Mouse (Mus musculus): ENCODE data around the gene Aes. TPM values are rescaled to one million over a fixed set of nuclear protein-coding genes. Genes with fewer than 3 reads are reported as not detected.
A peak's percentile ranks its signal among the peaks of the same experiment; 100 is the strongest.

Gene Aes
- total RNA-seq, 1 experiment from 2014 or later = 204 TPM

DNA sequence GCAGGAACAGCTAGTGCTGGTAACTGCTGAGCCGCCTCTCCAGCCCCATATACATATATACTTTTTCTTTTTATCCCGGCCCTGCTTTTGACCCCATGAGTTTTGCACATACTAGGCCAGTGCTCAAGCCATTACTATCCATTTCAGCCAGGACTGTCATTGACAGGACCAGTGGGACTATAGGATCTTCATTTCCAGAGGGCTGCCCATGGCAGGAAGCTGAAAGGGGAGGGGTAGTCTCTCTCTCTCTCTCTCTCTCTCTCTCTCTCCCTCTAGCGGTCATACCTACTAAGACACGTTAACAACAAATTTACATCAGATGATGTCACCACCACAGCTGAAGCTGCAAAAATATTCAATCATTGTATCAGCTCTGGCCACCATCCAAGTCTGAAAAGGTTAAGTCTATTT is 43.5 kb downstream of the Aes start:
- ATAC-seq (replicated peaks in 1 of 2; ENCODE audit: insufficient read depth in 1 of 2, low FRiP score in 2 of 2, low TSS enrichment in 1 of 2, low read depth in 1 of 2, poor library complexity in 2 of 2, severe bottlenecking in 2 of 2) = peak; percentile 16 to 23; a peak in 1 of 4 replicates

DNA sequence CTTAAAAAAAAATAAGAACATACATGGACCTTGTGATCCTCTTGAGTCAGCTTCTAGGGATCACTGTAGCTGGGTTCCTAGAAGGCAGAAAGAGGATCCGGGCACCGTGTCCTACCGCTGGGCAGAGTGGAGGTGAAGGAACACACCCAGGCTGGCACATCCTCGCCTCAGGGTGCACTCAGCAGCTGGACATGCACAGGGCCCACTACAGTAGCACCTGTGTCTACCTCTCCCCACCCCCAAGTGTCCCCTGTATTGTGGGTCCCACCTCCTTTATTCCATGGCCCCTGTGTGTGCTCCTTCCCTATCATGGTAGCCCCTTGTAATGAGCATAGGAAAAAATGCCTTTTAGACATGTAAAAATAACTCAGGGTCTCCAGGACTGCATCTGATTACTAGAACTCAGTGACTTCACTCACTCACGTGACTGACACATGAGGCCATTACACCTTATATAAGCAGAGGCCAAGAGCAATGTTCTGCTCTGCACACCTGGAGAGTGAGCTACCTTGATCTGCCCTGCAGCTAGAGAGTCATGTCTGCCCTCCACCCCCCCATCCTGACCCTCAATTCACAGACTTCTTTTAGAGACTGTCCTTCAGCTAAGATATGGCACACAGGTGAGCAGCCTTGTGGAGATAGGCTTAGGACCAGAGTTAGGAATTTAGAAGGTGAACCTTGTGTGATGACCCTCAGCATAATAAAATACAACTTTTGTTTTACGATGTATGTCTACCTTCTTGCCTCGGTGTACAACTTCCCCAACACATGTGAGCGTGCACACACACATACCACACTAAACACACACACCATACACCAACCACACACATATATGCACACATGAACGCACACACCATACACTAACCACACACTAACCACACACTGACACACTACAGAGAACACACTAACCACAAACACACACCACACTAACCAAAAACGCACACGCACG is 45.0 kb downstream of the Aes start:
- no peak for ATAC-seq (replicated peaks in 1 of 2; ENCODE audit: insufficient read depth in 1 of 2, low FRiP score in 2 of 2, low TSS enrichment in 1 of 2, low read depth in 1 of 2, poor library complexity in 2 of 2, severe bottlenecking in 2 of 2)

GRCm38 (mm10) chr10:81604968-81605665 is 45.8 kb downstream of the Aes start:
- ATAC-seq (replicated peaks in 1 of 2; ENCODE audit: insufficient read depth in 1 of 2, low FRiP score in 2 of 2, low TSS enrichment in 1 of 2, low read depth in 1 of 2, poor library complexity in 2 of 2, severe bottlenecking in 2 of 2) = peak; percentile 35 to 40

DNA sequence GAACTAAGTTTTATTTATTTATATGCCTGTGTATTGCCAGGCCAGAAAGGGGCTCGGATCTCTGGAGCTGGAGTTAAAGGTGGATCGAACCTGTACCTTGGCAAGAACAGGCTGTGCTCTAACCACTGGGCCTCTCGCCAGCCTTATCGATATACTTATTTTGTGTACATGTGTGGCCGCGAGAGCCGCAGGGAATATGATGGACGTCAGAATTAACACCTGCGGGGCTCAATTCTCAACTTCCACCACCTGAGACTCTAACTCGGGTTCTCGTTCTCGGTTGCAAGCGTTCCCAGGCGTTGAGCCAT is 46.3 kb downstream of the Aes start:
- ATAC-seq (replicated peaks in 1 of 2; ENCODE audit: insufficient read depth in 1 of 2, low FRiP score in 2 of 2, low TSS enrichment in 1 of 2, low read depth in 1 of 2, poor library complexity in 2 of 2, severe bottlenecking in 2 of 2) = no peak

GRCm38 (mm10) chr10:81605974-81606751 is 46.9 kb downstream of the Aes start, which contains the start of gene BC025920:
BC025920 (plus strand) TSS chr10:81606270.
- ATAC-seq (replicated peaks in 1 of 2; ENCODE audit: insufficient read depth in 1 of 2, low FRiP score in 2 of 2, low TSS enrichment in 1 of 2, low read depth in 1 of 2, poor library complexity in 2 of 2, severe bottlenecking in 2 of 2) = peak; percentile 86 to 93

- ATAC-seq (replicated peaks in 1 of 2; ENCODE audit: insufficient read depth in 1 of 2, low FRiP score in 2 of 2, low TSS enrichment in 1 of 2, low read depth in 1 of 2, poor library complexity in 2 of 2, severe bottlenecking in 2 of 2) = no peak
Observed at GRCm38 (mm10) chr10:81608308-81608707, 49.0 kb downstream of the Aes start.

GRCm38 (mm10) chr10:81612779-81613178 is 53.5 kb downstream of the Aes start:
- no peak for ATAC-seq (replicated peaks in 1 of 2; ENCODE audit: insufficient read depth in 1 of 2, low FRiP score in 2 of 2, low TSS enrichment in 1 of 2, low read depth in 1 of 2, poor library complexity in 2 of 2, severe bottlenecking in 2 of 2)

DNA sequence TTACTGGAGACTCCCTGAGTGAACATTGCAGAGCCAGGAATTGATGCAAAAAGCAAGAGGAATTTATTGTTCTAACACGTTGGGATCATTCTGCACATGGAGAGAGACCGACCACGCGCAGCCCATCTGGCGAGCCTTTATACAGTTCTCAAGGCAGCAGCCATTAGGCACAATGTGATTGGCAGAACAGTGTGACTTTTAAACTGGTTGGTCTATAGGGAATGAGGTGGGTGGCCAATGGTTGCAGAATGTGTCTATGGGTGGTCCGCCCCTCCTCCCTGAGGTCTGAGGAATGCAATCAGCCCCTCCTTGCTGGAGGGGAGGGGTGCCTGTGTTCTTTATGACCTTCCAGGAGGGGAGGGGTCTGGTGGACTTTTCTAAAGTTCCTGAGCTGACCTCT is 56.2 kb downstream of the Aes start:
- no peak for ATAC-seq (replicated peaks in 1 of 2; ENCODE audit: insufficient read depth in 1 of 2, low FRiP score in 2 of 2, low TSS enrichment in 1 of 2, low read depth in 1 of 2, poor library complexity in 2 of 2, severe bottlenecking in 2 of 2)

Other genes starting within 250 kb of the Aes start
- 25.7 and 33.1 TPM in 2 replicates for gene Cactin, start 238.4 kb upstream of the Aes start, total RNA-seq (2017)
- gene Tbxa2r, start 230.8 kb upstream of the Aes start, total RNA-seq (2017) = 3.0 and 4.6 TPM in 2 replicates
- 0.10 and 0.56 TPM in 2 replicates for gene Gipc3, start 216.2 kb upstream of the Aes start, total RNA-seq (2017)
- gene Hmg20b, start 209.0 kb upstream of the Aes start, total RNA-seq (2017) = 25.6 and 37.4 TPM in 2 replicates
- 10.4 and 16.9 TPM in 2 replicates for gene Mfsd12, start 202.0 kb upstream of the Aes start, total RNA-seq (2017)
- gene 4930404N11Rik, start 193.7 kb upstream of the Aes start, total RNA-seq (2017) = 1.1 and 3.3 TPM in 2 replicates
- gene Fzr1, start 181.0 kb upstream of the Aes start, total RNA-seq (2017) = 11.6 and 17.2 TPM in 2 replicates
- gene Dohh, start 175.1 kb upstream of the Aes start, total RNA-seq (2017) = 13.2 and 15.3 TPM in 2 replicates
- gene Gm48551, start 175.0 kb upstream of the Aes start, total RNA-seq (2017) = 6.9 TPM in 1 of 2 replicates, not detected in the other
- not detected in 2 replicates for gene Gm48552, start 170.5 kb upstream of the Aes start, total RNA-seq (2017)
- 17.4 and 20.4 TPM in 2 replicates for gene Smim24, start 166.4 kb upstream of the Aes start, total RNA-seq (2017)
- gene Nfic, start 103.9 kb upstream of the Aes start, total RNA-seq (2017) = 10.8 and 12.1 TPM in 2 replicates
- gene Celf5, start 76.8 kb upstream of the Aes start, total RNA-seq (2017) = 0.60 TPM in 1 of 2 replicates, not detected in the other
- gene Ncln, start 63.1 kb upstream of the Aes start, total RNA-seq (2017) = 39.1 and 41.4 TPM in 2 replicates
- 14.0 and 21.4 TPM in 2 replicates for gene S1pr4, start 59.4 kb upstream of the Aes start, total RNA-seq (2017)
- 25.3 and 40.2 TPM in 2 replicates for gene Gna15, start 35.3 kb upstream of the Aes start, total RNA-seq (2017)
- 5.6 and 5.8 TPM in 2 replicates for gene Gna11, start 14.3 kb upstream of the Aes start, total RNA-seq (2017)
- 11.2 and 11.8 TPM in 2 replicates for gene Tle2, start 15.1 kb downstream of the Aes start, total RNA-seq (2017)
- gene Tle6, start 41.6 kb downstream of the Aes start, total RNA-seq (2017) = 22.9 and 47.4 TPM in 2 replicates
- 2.9 and 3.5 TPM in 2 replicates for gene BC025920, start 46.8 kb downstream of the Aes start, total RNA-seq (2017)
- gene Sirt6, start 68.3 kb downstream of the Aes start, total RNA-seq (2017) = 2.8 and 3.1 TPM in 2 replicates
- 3.5 and 8.1 TPM in 2 replicates for gene Ankrd24, start 69.1 kb downstream of the Aes start, total RNA-seq (2017)
- 5.6 and 9.9 TPM in 2 replicates for gene Gm10778, start 89.6 kb downstream of the Aes start, total RNA-seq (2017)
- 15.7 and 22.4 TPM in 2 replicates for gene Zfp433, start 145.3 kb downstream of the Aes start, total RNA-seq (2017)
- gene Gm3055, start 211.7 kb downstream of the Aes start, total RNA-seq (2017) = 0.30 and 5.7 TPM in 2 replicates

All from hematopoietic stem cell, adult 5-6 weeks (primary cell).